Mouse (Mus musculus): ENCODE results near the gene Slc41a1. TPM values are rescaled to one million over a fixed set of nuclear protein-coding genes. Genes with fewer than 3 reads are reported as not detected.
A peak's percentile ranks its signal among the peaks of the same experiment; 100 is the strongest.

The Slc41a1 gene
- polyA plus RNA-seq, 1 experiment: 14.0 TPM

GRCm38 (mm10) chr1:131823563-131823962 is 3.7 kb upstream of the Slc41a1 start:
- Histone ChIP-seq H3K27me3 (ENCODE audit: control insufficient read depth, insufficient read depth, insufficient read length) (peaks cover 6% of the 10 kb centered on the region), H3ac (ENCODE audit: control insufficient read depth, insufficient read length) (no peak overlapping the region), H3K4me3 (no peak overlapping the region), H3K4me2 (ENCODE audit: low read depth) (no peak overlapping the region), H3K36me3 (ENCODE audit: control insufficient read depth, insufficient read depth) (no peaks in the 10 kb centered on the region), H3K79me2 (ENCODE audit: control insufficient read depth, insufficient read depth) (no peaks in the 10 kb centered on the region)
- no peak for TF ChIP-seq POLR2AphosphoS2 (IDR thresholded peaks at IDR 0.05; ENCODE audit: insufficient read length, low read depth)

- TF ChIP-seq MYOD1 (IDR thresholded peaks at IDR 0.05; ENCODE audit: control insufficient read depth in 1 of 3, insufficient read length in 2 of 3, low read depth in 2 of 3) (no peak), TCF12 (IDR thresholded peaks at IDR 0.05; ENCODE audit: insufficient read depth, poor library complexity, severe bottlenecking) (no peak), CEBPB (IDR thresholded peaks at IDR 0.05; ENCODE audit: insufficient read depth, poor library complexity, severe bottlenecking) (no peak), E2F4 (IDR thresholded peaks at IDR 0.05; ENCODE audit: insufficient read depth) (no peak), POLR2AphosphoS2 (IDR thresholded peaks at IDR 0.05; ENCODE audit: insufficient read length, low read depth) (no peak), TCF3 (IDR thresholded peaks at IDR 0.05; ENCODE audit: insufficient read length, low read depth) (no peak), USF1 (IDR thresholded peaks at IDR 0.05; ENCODE audit: low read depth) (no peak), POLR2A (IDR thresholded peaks at IDR 0.05; ENCODE audit: insufficient read length, low read depth) (no peak), SRF (IDR thresholded peaks at IDR 0.05; ENCODE audit: control insufficient read depth, insufficient read length, low read depth) (no peak), MAX (IDR thresholded peaks at IDR 0.05; ENCODE audit: low read depth) (no peak), REST (IDR thresholded peaks at IDR 0.05; ENCODE audit: insufficient read depth, insufficient read length) (no peak), MYOG (IDR thresholded peaks at IDR 0.05; ENCODE audit: control insufficient read depth in 1 of 3, insufficient read depth in 1 of 3, insufficient read length in 2 of 3, low read depth in 2 of 3) (no peak)
- Histone ChIP-seq H3K79me2 (ENCODE audit: control insufficient read depth, insufficient read depth) (no peaks in the 10 kb centered on the region), H3K4me3 (no peak overlapping the region), H3K27me3 (ENCODE audit: control insufficient read depth, insufficient read depth, insufficient read length) (no peaks in the 10 kb centered on the region), H3ac (ENCODE audit: control insufficient read depth, insufficient read length) (no peak overlapping the region), H3K4me2 (ENCODE audit: low read depth) (no peak overlapping the region), H3K36me3 (ENCODE audit: control insufficient read depth, insufficient read depth) (no peaks in the 10 kb centered on the region)
Observed at GRCm38 (mm10) chr1:131824528-131825181, 2.6 kb upstream of the Slc41a1 start.

GRCm38 (mm10) chr1:131827787-131828258 is 530 bp downstream of the Slc41a1 start:
- Histone ChIP-seq H3ac (ENCODE audit: control insufficient read depth, insufficient read length) (peak overlapping the region; percentile 44), H3K27me3 (ENCODE audit: control insufficient read depth, insufficient read depth, insufficient read length) (no peaks in the 10 kb centered on the region), H3K79me2 (ENCODE audit: control insufficient read depth, insufficient read depth) (no peaks in the 10 kb centered on the region), H3K4me3 (peak overlapping the region; percentile 62), H3K4me2 (ENCODE audit: low read depth) (peak overlapping the region; percentile 91), H3K36me3 (ENCODE audit: control insufficient read depth, insufficient read depth) (no peaks in the 10 kb centered on the region)
- no peak for TF ChIP-seq MAX (IDR thresholded peaks at IDR 0.05; ENCODE audit: low read depth)
- no peak for TF ChIP-seq REST (IDR thresholded peaks at IDR 0.05; ENCODE audit: insufficient read depth, insufficient read length)
- peak; percentile 87 for TF ChIP-seq POLR2AphosphoS2 (IDR thresholded peaks at IDR 0.05; ENCODE audit: insufficient read length, low read depth)
- no peak for TF ChIP-seq TCF3 (IDR thresholded peaks at IDR 0.05; ENCODE audit: insufficient read length, low read depth)
- peak; percentile 85 for TF ChIP-seq POLR2A (IDR thresholded peaks at IDR 0.05; ENCODE audit: insufficient read length, low read depth)

- no peak for TF ChIP-seq USF1 (IDR thresholded peaks at IDR 0.05; ENCODE audit: low read depth)
- no peaks in the 10 kb centered on the region for H3K27me3 ChIP-seq (ENCODE audit: control insufficient read depth, insufficient read depth, insufficient read length)
- H3K36me3 ChIP-seq (ENCODE audit: control insufficient read depth, insufficient read depth): no peaks in the 10 kb centered on the region
- peak overlapping the region; percentile 44 for H3ac ChIP-seq (ENCODE audit: control insufficient read depth, insufficient read length)
- peak overlapping the region; percentile 74 for H3K4me2 ChIP-seq (ENCODE audit: low read depth)
- peak overlapping the region; percentile 62 for H3K4me3 ChIP-seq
- H3K79me2 ChIP-seq (ENCODE audit: control insufficient read depth, insufficient read depth): no peaks in the 10 kb centered on the region
Observed at GRCm38 (mm10) chr1:131828297-131829126, 1.2 kb downstream of the Slc41a1 start.

GRCm38 (mm10) chr1:131829279-131829678 is 2.0 kb downstream of the Slc41a1 start:
- Histone ChIP-seq H3K4me3 (peak overlapping the region; percentile 62), H3K36me3 (ENCODE audit: control insufficient read depth, insufficient read depth) (no peaks in the 10 kb centered on the region), H3K79me2 (ENCODE audit: control insufficient read depth, insufficient read depth) (no peaks in the 10 kb centered on the region), H3K27me3 (ENCODE audit: control insufficient read depth, insufficient read depth, insufficient read length) (no peaks in the 10 kb centered on the region), H3ac (ENCODE audit: control insufficient read depth, insufficient read length) (no peak overlapping the region), H3K4me2 (ENCODE audit: low read depth) (peak overlapping the region; percentile 74)
- TF ChIP-seq TCF12 (IDR thresholded peaks at IDR 0.05; ENCODE audit: insufficient read depth, poor library complexity, severe bottlenecking) (no peak), MAX (IDR thresholded peaks at IDR 0.05; ENCODE audit: low read depth) (no peak)

All from myocyte (in vitro differentiated cells).